Mouse (Mus musculus) natural killer cell, adult 2 months (primary cell): ENCODE results near the gene Lgr4.

Experiments
- DNase-seq, 2 experiments: peaks; one replicate each; pipeline ENCODE4 v3.0.0; 2022; ENCODE audit warnings: low spot score in 2 of 2

Lgr4 gene

DNA sequence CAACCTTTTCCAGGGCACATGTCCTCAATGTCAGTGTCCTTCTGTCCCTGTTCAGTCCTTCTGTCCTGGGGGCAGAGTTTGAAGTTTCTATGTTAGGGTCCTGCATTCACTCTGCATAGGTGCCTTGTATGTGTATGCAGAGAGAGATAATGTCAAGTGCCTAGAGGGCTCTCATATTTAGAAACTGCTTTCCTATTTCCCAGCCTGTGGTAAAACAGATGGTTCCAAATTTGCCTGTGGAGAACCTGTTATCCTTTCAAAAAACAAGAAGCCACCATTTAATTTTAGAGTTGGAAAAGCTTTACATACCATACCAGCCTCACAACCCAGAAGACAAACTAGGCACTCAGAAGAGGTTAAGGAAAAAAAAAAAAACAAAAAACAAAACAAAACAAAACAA, 32.1 kb downstream of the Lgr4 start:
- DNase-seq, result no peak

DNA sequence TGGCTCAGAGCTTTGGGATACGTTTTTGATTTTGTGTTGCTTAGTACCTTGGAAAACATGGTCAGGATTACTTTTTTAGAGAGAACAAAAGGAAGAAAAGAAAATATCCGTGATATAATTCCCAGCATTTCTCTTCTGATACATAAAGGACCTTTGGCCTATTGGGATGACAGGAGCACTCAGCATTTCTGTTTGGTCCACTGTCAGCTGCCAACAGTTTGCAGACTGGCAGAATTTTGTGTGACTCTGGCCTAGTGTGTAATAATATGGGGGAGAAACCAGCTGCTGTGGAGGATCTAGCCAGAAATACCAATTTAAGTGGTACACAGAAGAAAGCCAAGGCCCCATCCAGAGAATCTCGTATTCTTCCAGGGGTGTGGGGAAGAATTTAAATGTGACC, 32.9 kb downstream of the Lgr4 start:
- DNase-seq, result no peak

DNA sequence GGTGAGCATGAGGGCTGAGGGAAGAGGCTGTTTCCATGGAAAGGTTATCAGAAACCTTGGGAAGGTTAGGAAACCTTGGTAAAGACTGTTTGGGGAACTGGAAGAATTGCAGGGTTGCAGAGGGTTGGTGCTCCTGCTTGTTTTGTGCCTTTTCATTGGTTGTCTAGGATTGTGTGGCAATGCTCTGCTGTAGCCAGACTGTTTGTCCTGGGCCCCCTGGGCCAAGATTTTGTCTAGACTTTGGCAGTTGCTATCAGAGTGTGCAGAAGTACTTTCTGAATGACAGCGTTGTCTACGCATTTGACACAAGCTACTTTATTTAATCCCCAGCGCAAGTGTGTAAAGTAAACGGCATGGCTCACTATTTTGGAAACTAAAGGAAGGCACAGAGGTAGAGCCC, 33.6 kb downstream of the Lgr4 start:
- DNase-seq, result no peak

DNA sequence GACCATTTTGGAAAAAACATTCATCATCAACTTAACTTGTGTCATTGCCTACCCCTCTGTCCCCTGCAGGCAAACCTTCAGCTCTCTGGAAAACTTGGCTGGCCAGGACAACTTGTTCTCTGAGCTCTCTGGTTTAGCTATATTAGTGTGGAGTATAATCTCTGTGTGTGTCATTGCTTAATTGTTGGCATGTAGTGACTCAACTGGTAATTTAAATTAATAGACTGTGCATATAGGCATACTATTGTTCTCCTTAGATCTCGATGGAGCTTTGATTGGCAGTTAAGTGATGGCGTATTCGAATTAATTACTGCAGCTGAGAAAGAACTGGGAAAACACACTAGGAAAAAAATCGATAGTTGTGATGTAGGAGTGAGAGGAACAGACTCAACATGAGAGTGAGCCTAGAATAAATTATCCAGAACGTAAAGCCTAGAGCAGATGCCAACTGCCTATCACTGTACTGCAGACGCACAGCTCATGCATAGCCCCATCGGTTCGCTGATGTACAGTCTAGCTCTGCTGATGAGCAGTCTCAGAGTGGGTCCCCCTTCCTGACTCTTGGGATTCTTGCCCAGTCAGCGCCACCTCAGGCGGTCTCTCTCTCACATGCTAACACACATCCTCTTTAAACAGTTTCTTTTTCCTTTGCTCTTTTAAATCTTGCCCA, 35.7 kb downstream of the Lgr4 start:
- DNase-seq, result no peak

DNA sequence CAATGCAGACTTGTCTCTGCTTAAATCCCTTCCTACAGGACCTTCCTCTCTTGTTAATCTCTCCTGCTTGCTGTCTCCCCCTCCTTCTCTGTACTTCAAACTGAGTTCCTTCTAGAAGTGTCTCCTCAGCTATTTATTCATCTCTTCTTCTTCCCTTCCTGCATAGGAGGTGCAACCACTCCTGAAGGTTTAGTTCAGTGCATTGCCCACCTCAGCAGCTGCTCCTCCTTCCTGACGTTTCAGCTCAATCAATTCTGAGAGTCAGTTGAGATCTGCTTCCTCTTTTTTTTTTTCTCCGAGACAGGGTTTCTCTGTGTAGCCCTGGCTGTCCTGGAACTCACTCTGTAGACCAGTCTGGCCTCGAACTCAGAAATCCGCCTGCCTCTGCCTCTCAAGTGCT, 36.4 kb downstream of the Lgr4 start:
- DNase-seq, result no peak

DNA sequence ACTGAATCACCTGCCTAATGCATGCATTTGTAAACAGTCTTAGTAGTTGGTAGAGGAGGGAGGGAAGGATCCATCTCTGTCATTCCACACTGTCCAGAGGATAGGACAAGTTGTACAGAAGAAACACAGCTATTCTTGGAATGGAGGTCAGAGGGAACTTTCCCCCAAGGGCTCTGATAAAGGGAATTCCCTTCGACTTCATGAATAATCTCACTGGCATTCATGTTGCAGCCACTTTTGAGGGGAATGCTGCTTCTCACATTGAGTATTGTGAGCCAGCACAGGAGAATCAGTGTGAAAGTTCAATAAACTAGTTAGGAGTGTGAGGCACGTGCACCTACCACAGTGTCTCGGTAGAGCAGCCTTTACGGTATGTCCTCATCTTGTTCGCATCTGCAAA, 37.6 kb downstream of the Lgr4 start:
- DNase-seq, result no peak

DNA sequence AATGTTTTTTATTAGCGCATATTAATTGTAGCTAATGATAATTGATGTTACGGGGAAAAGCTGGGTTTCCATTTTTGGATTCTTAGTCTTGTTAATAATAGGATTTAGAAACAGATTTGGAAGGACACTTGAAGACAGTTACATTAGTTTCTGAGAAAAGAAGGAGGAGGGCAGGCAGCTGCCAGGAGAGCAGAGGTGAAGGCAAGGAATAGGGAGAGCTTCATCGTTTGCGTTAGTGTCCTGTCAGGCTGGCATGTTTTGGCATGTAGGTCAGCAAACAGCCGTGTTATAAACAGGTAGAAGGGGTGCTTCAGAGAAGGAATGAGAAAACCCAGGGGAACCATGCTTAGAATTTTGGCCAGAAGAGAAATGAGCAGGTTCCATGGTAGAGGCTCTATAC, 38.5 kb downstream of the Lgr4 start:
- DNase-seq, result no peak

DNA sequence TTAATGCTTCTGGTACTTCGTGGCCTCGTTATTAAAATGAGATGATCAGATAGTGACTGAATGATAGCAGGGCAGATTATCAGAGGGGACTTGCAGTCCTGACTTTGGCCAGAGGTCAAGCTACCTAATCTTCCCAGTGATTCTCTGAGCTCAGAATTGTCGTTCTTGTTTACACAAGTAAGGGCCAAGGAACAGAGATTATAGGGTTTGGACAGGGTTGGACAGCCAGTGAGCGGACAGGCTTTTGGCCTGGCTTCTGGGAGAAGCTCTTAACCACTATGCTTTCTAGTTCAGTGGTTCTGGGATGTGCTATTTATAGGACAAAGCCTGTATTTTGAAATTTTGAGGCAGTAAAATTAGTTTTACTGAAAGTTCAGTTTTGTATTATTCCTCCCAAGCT, 39.3 kb downstream of the Lgr4 start:
- DNase-seq, result no peak

DNA sequence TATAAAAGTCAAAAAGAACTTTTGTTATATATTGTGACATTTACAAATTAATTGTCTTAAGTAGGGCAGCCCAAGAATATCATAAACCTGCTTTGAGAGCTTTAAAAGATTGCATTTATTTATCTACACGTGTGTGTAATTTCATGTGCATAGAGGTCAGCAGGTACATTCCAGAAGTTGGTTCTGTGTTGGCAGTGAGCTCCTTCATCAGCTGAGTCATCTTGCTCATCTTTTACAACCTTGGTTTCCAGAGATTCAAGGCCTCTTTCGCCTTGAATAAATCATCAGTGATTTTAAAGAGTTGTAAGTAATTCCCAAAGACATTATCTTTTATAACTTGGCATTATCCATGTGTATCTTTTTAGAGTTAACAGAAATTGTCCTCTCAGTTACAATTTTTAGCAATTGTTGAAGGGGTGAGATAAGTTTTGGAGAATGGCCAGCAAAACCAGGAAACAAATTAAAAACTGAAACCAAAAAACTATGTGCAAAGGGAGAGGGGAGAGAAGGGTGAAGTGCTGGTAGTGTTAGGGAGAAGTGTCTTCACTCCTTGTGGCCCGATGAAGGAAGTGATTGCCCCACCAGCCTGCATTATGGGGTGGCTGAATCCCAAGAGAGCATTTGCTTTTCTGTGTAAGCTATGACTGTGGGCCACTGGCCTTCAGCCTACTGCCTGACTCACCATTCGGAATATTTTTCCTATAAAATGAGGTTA, 41.4 kb downstream of the Lgr4 start:
- DNase-seq, result no peak

DNA sequence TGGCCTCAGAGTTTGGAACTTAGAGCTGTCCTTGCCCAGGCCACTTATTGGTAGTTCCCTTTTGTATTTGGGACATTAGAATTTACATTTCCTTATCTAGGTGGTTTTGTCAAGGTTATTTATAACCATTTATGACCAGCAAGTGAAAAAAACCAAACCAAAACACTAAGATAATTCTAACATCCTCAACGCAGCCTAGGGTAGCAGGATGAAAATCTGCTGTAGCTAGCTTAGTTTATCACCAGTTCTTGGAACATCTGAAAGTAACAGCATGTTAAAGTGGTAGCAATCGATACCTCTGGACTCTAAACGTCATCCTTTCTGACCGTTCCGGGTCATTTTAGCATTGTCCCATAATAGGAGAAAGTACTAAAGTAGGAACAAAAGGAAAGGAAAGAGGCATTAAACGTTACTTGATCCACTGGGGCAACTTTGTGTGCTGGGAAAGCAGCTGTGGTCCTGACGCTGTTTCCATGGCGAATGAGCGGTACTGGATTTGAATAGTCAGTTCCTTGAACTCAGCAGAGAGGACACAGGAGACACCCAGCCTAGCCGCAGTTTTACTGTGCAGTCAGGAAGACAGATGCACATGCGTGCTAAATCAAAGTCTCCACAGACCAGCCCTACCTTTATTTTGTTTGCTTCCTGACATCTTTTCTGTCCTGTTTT, 42.1 kb downstream of the Lgr4 start:
- no peak for DNase-seq

DNA sequence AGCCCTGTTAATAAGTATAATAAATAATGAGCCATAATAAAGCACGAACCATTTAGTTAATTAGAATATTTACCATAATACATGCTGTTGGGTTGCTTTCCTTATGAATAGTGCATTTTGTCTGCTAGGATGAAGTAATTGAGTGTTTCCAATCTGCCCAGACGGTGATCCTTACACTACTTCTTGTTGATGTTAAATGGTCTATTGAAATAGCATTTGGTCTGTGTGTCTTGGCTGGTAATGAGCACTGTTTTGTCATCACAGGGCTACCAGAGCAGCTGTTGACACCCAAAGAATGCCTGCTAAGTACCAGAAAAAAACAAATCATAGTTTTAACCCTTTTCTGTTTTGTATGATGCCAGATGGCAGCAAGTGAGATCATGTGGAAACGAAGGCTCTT, 42.8 kb downstream of the Lgr4 start:
- DNase-seq, result no peak

DNA sequence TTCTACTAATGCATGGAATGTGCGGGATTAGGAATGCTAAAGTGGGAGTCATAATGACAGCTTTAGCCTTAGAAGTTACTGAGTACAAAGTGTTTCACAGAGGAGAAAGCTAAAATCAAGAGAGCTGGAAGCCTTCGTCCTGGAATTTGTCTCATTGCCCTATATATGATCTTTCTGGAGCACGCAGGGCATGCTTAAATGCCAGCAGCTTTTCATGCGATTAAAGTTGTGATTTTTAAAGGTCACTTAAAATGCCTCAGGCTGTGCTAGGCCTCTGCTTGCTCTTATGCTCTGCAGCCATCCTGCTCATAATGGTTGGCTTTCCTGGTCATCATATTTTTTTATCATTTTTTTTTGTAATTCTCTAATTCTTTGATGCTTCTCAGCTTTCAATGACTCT, 43.7 kb downstream of the Lgr4 start:
- DNase-seq, result no peak

DNA sequence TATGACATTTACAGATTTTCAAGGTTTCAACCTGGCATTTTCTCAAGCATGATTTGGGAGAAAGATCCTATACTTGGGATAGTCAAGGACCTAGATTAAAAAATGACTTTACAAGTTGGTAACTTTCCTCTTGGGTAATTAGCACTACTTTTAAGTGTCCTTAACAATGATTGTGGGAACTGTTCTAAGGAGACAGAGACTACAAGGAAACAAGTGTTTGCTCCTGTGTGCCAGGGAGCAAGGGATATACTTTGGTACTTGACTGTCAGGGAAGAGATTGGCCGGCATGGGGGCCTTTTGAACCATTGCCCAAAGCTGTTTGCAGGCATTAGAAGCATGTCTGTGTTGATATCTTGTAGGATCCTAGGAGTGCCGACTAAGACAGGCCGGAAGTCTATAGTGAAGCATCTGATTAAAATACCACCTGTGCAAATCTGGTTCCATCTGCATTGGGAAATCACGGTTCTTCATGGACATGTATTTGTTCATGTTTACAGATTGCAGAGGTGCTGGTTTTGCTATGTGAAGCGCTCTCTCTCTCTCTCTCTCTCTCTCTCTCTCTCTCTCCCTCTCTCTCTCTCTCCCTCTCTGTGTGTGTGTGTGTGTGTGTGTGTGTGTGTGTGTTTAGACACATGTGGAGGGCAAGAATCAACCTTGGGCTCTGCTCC, 46.3 kb downstream of the Lgr4 start:
- DNase-seq, result no peak

DNA sequence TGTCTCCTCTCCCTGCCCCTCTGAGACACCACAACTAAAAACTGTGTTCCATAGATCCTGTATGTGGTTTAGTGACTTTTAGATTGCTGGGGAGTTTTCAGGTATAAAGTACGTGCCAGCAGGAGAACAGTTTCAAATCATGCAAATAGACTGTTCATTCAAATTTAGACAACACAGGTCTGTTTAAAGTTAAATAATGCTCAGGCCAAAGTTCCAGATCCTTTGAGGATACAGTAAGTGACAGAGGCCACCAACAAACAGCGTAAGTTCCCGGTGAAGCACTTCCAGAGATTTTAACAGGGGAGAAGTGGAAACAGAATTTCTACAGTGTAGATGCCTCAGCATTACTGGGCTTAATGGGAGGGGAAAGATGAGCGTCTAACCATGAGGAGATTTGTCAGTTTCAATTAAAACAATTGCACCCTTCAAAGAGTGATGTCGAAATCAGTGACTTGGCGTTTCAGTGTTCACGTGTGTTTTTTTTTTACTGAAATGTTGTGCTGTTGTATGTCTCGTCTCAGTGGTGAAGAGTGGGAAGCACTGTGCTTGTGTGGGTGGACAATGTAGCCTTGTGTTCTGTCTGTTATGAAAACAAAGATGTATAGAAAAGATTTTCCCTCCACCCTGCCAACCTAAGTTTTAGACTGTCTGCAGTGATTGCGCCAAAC, 48.4 kb downstream of the Lgr4 start:
- DNase-seq, result no peak

DNA sequence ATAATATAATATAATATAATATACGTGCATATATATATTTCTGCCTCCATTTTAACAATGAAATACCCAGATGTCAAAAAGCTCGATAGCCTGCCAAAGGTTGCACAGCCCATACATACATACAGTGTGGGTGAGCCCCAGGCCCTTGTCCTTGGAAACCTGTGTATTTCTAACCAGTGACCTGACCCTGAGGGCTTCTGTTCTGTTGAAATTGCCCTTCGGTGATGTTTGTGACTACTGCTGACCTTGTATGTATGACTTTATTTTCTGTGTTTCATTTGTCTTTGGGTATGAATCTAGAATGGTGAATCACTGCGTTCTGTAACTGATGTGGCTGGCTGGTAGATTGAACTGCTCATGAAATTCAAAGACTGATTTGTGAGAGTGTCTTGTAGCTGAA, 49.4 kb downstream of the Lgr4 start:
- no peak for DNase-seq

DNA sequence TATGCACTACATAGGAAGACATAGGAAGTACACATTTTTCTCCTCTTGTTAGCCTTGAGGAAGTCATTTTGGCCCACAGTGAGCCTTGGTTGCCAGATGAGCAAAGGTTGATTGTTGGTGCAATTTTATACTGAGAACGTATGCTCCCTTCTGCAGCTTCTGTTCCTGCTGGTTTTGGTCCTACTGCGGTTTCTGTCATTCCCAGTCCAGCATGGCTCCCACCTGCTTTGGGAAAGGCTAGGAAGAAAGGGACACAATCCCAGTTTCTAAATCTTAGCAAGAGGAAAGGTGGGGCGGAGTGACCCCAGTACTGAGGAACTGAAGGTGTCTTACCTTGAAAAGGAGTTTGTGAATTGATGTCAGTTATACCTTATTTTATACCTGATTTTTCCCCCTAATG, 51.9 kb downstream of the Lgr4 start:
- DNase-seq, result no peak

DNA sequence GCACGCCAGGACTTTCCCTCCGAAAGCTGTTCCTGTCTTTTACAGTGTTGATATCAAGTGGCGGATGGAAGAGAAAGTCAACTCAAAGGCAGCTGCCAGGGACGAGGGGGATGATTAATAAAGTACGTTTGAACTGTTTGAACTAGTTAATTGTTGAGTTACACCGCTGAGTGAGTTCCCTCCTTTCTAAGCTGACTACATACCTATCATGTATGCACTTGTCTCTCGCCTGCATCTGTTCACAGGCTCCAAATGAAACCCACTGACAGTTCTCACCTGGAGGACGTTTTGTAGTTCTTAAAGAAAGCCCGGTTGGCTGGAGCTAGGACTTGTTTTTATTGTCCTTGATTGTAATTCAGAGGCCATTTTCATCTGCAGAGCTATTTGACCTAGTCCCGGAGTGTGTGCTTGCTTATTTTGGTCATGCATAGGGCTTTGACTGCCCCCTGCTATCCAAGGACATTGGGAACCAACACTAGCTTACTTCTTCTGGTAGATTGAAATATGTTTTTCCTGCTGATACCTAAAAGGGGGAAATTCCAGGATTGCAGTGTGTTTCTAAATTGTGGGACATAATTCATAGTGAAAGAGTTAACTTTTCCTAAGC, 52.6 kb downstream of the Lgr4 start:
- no peak for DNase-seq

DNA sequence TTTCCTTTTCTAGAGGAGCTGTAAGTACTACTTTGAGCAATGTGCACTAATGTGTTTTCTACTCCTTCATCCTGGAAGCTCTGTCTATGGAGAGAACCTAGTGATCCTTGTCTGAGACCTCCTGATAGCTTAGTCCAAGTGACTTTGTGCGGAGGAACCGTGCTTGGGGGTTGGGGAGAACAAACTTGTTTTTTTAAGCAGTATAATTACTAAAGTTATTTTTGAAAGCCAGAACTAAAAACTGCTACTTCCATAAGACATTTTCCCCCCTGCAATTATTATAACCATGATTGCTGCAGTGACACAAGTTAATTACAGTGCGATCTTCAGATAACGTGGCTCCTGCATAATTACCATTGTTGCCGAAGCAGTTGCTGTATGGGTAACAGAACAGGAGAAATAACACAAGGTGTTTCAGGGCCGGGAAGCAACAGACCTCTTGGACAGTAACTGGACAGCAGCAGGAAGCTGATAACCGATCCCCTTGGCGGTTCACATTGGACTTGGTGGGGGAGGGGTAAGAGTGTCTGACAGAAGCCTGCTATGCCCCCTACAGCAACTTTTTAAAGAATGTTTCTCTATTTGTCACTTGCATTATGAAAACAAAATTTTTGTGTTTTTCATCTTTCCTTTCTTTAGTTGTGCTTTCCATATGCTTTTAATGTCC, 53.4 kb downstream of the Lgr4 start:
- DNase-seq, result no peak

DNA sequence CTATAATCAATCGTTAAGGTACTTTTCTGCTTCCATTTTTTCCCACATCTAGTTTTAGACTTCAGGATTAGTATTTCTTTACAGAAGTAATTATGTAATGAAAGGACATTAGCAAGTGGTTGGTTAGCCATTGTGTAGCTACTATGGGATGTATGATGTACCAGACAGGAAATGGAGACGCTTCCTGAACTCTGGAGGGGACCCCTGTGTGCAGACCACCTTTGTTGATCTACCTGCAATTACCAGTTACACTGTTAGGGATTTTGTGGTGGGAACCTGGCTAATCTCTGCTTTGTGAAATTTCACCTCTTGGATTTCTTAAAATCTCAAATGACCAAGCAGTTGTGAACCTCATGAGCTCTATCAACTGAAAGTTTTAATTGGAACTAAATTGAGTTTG, 54.9 kb downstream of the Lgr4 start:
- DNase-seq, result no peak

DNA sequence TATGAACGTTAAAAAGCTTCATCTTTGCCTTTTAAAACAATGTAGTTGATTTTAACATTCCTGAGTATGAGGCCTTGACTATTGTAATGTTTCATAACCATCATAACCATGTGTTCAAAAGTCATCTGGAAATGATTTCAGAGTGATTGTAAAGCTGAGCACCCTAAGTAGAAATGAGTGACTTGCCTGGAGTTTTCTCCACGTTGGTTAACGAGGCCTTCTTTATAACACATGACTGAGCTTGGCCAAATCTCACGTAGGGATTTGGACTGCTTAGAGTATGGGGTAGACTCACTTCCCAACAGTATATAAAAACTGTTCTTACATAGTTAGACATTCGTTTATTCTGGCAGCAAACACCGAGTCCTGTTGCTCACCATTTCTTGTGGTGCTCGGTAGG, 55.5 kb downstream of the Lgr4 start:
- DNase-seq, result no peak

DNA sequence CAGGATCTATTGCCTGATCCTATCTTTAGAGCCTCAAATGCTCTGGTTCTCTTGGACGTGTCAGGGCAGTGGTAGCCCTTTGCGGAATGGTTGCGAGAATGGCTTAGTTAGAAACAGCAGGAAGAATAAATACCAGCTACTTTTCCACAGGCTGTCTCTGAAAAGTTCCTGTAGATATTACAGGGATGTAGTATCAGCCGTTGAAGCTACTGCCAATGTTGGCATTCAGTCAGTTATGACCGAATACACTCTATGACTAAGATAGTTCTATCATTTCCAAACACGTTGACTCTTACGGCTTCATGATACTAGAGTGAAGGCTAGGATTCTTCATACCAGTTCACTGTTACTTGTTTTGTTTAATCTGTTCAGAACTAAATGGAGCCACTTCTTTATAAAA, 57.4 kb downstream of the Lgr4 start:
- no peak for DNase-seq
